Mouse (Mus musculus) heart, embryonic 11.5 days (tissue): ENCODE results near the gene Thumpd2. TPM values are rescaled to one million over a fixed set of nuclear protein-coding genes. Genes with fewer than 3 reads are reported as not detected.

ENCODE experiments used
- ATAC-seq: fragments of 200-750 bp; cut with Nextera tagmentation; replicated peaks from 2 replicates; pipeline ENCODE4 v1.8.0; 2017; ENCODE audit warnings: moderate library complexity; ENCODE audit not compliant: insufficient number of reproducible peaks, low FRiP score, low TSS enrichment
- H3K27ac ChIP-seq: fragments of 300-500 bp; sonication (generic); 2 replicates; pipeline ENCODE4 v1.5.1; 2014; ENCODE audit warnings: mild to moderate bottlenecking, low read depth, low read length
- H3K27me3 ChIP-seq: fragments of 300-500 bp; sonication (generic); 2 replicates; pipeline ENCODE4 v1.6.1; 2014; ENCODE audit warnings: mild to moderate bottlenecking, low read length, mixed read lengths; ENCODE audit not compliant: control insufficient read depth, insufficient read depth
- H3K36me3 ChIP-seq: fragments of 300-500 bp; sonication (generic); 2 replicates; pipeline ENCODE4 v1.6.1; 2014; ENCODE audit warnings: mild to moderate bottlenecking, low read length, moderate library complexity, mixed read lengths; ENCODE audit not compliant: control insufficient read depth, insufficient read depth
- H3K4me1 ChIP-seq: fragments of 300-500 bp; sonication (generic); 2 replicates; pipeline ENCODE4 v1.6.1; 2014; ENCODE audit warnings: low read length; ENCODE audit not compliant: control insufficient read depth, insufficient read depth
- H3K4me2 ChIP-seq: fragments of 300-500 bp; sonication (generic); 2 replicates; pipeline ENCODE4 v1.6.1; 2014; ENCODE audit warnings: mild to moderate bottlenecking, moderate library complexity
- H3K4me3 ChIP-seq: fragments of 300-500 bp; sonication (generic); 2 replicates; pipeline ENCODE4 v1.5.1; 2014; ENCODE audit warnings: low read depth, low read length
- H3K9ac ChIP-seq: fragments of 300-500 bp; sonication (generic); 2 replicates; pipeline ENCODE4 v1.6.1; 2014; ENCODE audit warnings: mild to moderate bottlenecking, low read depth, low read length, moderate library complexity
- H3K9me3 ChIP-seq: fragments of 300-500 bp; sonication (generic); replicated peaks from 2 replicates; pipeline ENCODE4 v1.6.1; 2016; ENCODE audit warnings: low read length; ENCODE audit not compliant: control insufficient read depth
- WGBS: fragments of 180-500 bp; shearing (Covaris S2); extraction: QIAGEN DNeasy Blood & Tissue Kit; methylation state at CpG from one replicate; pipeline ENCODE4 v1.1.7; 2014; ENCODE audit not compliant: insufficient replicate concordance; 5-methylcytosine and 5-hydroxymethylcytosine counted together
- polyA plus RNA-seq: library from polyadenylated mRNA; unstranded; fragments of >200 nt; fragmentation: Nextera tagmentation; extraction: Ambion mirVana; gene quantifications from 2 replicates; pipeline ENCODE4 v1.2.1, GENCODE M21; 2014

Thumpd2 gene
- polyA plus RNA-seq, 1 experiment from 2014 or later: 11.0 TPM

- no peak overlapping the region for H3K9ac ChIP-seq
- H3K36me3 ChIP-seq: no peaks in the 10 kb centered on the region
- H3K27me3 ChIP-seq: no peaks in the 10 kb centered on the region
- H3K4me3 ChIP-seq: no peak overlapping the region
- ATAC-seq: no peak
- WGBS: 60% methylated on average over 1 of the region's 1 CpGs
- H3K9me3 ChIP-seq: no peaks in the 10 kb centered on the region
- no peak overlapping the region for H3K27ac ChIP-seq
- H3K4me2 ChIP-seq: no peak overlapping the region
- H3K4me1 ChIP-seq: peaks cover 4% of the 10 kb centered on the region
Observed at GRCm38 (mm10) chr17:81017132-81017531, 47.8 kb downstream of the Thumpd2 start.

DNA sequence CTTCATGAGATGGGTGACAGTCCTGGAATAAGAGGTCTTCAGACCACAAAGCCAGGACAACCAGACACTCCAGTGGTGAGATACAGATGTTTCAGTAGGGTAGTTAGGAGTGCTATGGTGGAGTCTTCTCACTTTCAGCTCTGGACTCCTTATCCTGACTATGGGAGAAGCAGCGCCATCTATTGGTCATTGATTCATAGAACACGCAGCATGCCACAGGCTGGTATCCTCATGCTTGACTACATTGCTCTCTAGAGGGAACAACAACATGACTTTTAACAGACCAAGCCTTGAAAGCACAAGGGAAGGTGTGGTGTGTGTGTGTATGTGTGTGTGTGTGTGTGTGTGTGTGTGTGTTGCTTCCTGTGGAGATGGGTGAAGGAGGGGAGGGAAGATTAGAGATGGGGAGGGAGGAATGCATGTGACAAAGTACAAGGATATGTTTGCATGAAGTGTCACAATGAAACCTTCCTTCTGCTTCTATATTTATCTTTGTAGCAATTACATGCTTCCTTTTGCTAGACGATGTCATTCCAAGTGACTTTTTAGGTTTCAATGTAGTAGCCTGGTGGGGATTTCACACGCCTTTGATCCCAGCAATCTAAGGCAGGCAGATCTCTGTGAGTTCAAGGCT is 49.0 kb downstream of the Thumpd2 start:
- Histone ChIP-seq H3K36me3 (no peaks in the 10 kb centered on the region), H3K27ac (no peak overlapping the region), H3K27me3 (no peaks in the 10 kb centered on the region), H3K4me2 (no peak overlapping the region), H3K4me3 (no peak overlapping the region), H3K4me1 (peaks cover 4% of the 10 kb centered on the region), H3K9me3 (no peaks in the 10 kb centered on the region), H3K9ac (no peak overlapping the region)
- no peak for ATAC-seq
- 40% methylated on average over 4 of the region's 4 CpGs for WGBS

GRCm38 (mm10) chr17:81010844-81011685 is 53.8 kb downstream of the Thumpd2 start:
- H3K4me3 ChIP-seq: no peak overlapping the region

GRCm38 (mm10) chr17:81010199-81010598 is 54.7 kb downstream of the Thumpd2 start:
- WGBS: 64% methylated on average over 3 of the region's 3 CpGs
- H3K27me3 ChIP-seq: no peaks in the 10 kb centered on the region
- no peak overlapping the region for H3K4me2 ChIP-seq
- no peaks in the 10 kb centered on the region for H3K9me3 ChIP-seq
- H3K27ac ChIP-seq: peak overlapping the region; percentile 41; the same call in 1 of the 2 replicates
- H3K9ac ChIP-seq: no peak overlapping the region
- no peak overlapping the region for H3K4me3 ChIP-seq
- ATAC-seq: no peak
- no peaks in the 10 kb centered on the region for H3K36me3 ChIP-seq
- peaks cover 9% of the 10 kb centered on the region for H3K4me1 ChIP-seq

More at GRCm38 (mm10) chr17:81010844-81011685, 53.8 kb downstream of the Thumpd2 start:
- Histone ChIP-seq H3K9me3 (no peaks in the 10 kb centered on the region), H3K36me3 (no peaks in the 10 kb centered on the region), H3K9ac (no peak overlapping the region), H3K27ac (0 out of 2 replicates have a peak overlapping the region, but pooled peaks have one; percentile 3), H3K4me1 (peaks cover 7% of the 10 kb centered on the region), H3K4me2 (peak overlapping the region; percentile 17), H3K27me3 (no peaks in the 10 kb centered on the region)
- ATAC-seq: 0 out of 2 replicates have a peak, but pooled peaks have one; percentile 15
- 44% methylated on average over 18 of the region's 18 CpGs for WGBS

DNA sequence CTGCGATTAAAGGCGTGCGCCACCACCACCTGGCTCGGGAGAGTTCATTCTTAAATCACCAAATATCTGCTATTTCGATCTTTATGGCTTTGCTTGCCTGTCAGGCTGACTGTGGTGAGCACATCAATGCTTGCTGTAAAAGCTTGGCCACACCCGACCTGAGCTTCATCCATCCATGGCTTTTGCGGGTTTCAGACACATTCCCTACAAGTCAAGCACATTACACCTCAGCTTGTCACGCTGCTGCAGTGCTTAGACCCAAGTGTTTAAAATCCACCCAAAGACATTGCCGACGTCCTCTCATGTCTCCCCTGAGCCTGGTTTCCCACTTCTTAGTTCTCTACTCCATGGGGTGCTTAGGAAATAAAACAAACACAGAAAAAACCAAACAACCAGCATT is 55.8 kb downstream of the Thumpd2 start:
- Histone ChIP-seq H3K9ac (no peak overlapping the region), H3K36me3 (no peaks in the 10 kb centered on the region), H3K9me3 (no peaks in the 10 kb centered on the region), H3K4me2 (no peak overlapping the region), H3K4me1 (peaks cover 16% of the 10 kb centered on the region), H3K27ac (no peak overlapping the region), H3K27me3 (no peaks in the 10 kb centered on the region), H3K4me3 (no peak overlapping the region)
- 79% methylated on average over 10 of the region's 10 CpGs for WGBS
- ATAC-seq: no peak

DNA sequence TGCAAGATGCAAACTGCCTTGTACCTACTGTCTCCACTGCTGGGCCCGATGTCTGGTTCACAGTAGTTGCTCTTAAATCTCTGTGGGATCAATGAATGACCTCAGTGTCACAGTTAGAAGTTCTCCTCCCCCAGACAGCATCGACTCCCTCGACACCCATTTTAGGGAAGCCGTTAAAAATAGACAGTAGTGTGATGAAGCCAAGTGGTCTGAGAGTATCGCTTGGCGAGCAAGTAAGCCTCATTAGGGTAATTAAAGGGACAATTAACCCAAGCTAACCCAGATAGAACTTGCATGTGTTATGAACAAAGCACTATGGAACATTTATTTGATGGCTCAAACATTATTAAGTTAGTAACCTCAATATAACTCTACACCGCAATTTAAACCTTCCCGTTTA is 59.6 kb downstream of the Thumpd2 start:
- no peak for ATAC-seq
- peaks cover 13% of the 10 kb centered on the region for H3K4me1 ChIP-seq
- H3K4me3 ChIP-seq: no peak overlapping the region
- H3K4me2 ChIP-seq: no peak overlapping the region
- no peak overlapping the region for H3K27ac ChIP-seq
- H3K27me3 ChIP-seq: no peaks in the 10 kb centered on the region
- H3K36me3 ChIP-seq: no peaks in the 10 kb centered on the region
- H3K9me3 ChIP-seq: no peaks in the 10 kb centered on the region
- 59% methylated on average over 8 of the region's 8 CpGs for WGBS
- H3K9ac ChIP-seq: no peak overlapping the region

GRCm38 (mm10) chr17:81004454-81004853 is 60.4 kb downstream of the Thumpd2 start:
- Histone ChIP-seq H3K36me3 (no peaks in the 10 kb centered on the region), H3K9me3 (no peaks in the 10 kb centered on the region), H3K4me2 (no peak overlapping the region), H3K27ac (no peak overlapping the region), H3K4me1 (peaks cover 12% of the 10 kb centered on the region), H3K27me3 (no peaks in the 10 kb centered on the region), H3K4me3 (no peak overlapping the region), H3K9ac (no peak overlapping the region)
- no peak for ATAC-seq
- 67% methylated on average over 11 of the region's 11 CpGs for WGBS

GRCm38 (mm10) chr17:81002130-81002529 is 62.8 kb downstream of the Thumpd2 start:
- no peaks in the 10 kb centered on the region for H3K27me3 ChIP-seq

More at GRCm38 (mm10) chr17:81002130-81002529, 62.8 kb downstream of the Thumpd2 start:
- WGBS: 74% methylated on average over 5 of the region's 5 CpGs
- ATAC-seq: no peak
- H3K27ac ChIP-seq: no peak overlapping the region
- no peak overlapping the region for H3K9ac ChIP-seq
- peaks cover 9% of the 10 kb centered on the region for H3K4me1 ChIP-seq
- H3K9me3 ChIP-seq: no peaks in the 10 kb centered on the region
- H3K36me3 ChIP-seq: no peaks in the 10 kb centered on the region
- no peak overlapping the region for H3K4me3 ChIP-seq
- H3K4me2 ChIP-seq: no peak overlapping the region
